Mouse (Mus musculus): ENCODE results near the gene Glra3.
A peak's percentile ranks its signal among the peaks of the same experiment; 100 is the strongest.

Gene Glra3

DNA sequence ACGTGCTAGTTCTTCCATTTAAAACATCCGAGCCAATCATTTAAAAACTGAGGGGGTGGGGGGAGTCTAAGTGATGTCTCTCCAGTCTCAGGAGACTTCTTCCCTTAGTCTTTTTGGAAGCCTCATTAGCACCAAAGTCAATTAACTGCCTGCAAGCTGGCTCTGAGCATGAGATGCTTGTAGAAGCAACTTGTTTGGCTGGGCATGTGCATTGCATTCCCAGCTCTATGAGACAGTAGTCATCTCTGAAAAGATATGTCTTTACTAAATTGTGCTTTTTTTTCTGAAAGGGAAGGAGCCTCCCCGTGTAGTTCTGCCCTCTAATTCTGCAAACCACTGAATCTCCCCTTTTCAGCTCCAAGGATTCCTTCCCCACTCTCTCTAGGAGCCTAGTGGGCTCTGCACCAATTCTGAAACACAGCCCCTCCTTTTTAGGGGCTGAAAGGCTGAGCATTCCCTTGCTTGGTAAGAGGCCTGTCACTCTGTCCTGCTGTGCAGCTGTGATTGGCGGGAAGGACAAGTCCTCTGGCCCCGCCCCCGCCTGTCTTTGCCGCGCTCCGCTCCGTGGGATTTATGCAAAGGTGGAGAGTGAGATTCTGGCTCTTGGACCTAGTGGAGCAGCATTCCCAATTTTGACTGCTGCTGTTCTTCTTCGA, at the start of gene Glra3:
Glra3 (plus strand) TSS at position 591 of the 656 bp plus-strand sequence.
- peak; percentile 14 for DNase-seq (ENCODE audit: low read depth, low spot score)

DNA sequence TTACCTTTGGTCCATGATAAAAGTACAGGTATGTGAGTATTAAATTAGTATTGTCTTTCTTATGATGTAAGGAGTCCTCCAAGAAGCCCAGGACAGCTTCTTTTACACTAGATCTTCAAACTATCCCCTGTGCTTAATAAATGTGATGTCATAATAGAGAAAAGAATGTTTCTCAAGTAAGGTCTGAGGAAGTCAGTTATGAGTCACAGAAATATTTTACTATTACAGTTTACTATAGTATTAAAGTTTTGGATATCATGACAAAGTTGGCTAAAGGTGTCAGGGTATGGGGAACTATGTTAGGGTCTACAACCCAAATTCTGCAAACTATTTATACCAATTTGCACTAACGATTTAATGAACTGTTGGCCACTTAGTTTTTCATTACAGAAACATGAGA, 33.4 kb upstream of the Glra3 start, which contains the start of gene Adam29:
Adam29 (minus strand) TSS at position 101 of the 400 bp plus-strand sequence.
- no peak for DNase-seq (ENCODE audit: low read depth, low spot score)

- peak; percentile 19 for DNase-seq (ENCODE audit: low read depth, low spot score)
These were observed 243 bp downstream of the Glra3 start for GRCm38 (mm10) chr8:55940526-55940880.

GRCm38 (mm10) chr8:55964759-55965320, 24.6 kb downstream of the Glra3 start:
- DNase-seq (ENCODE audit: low read depth, low spot score): no peak

DNA sequence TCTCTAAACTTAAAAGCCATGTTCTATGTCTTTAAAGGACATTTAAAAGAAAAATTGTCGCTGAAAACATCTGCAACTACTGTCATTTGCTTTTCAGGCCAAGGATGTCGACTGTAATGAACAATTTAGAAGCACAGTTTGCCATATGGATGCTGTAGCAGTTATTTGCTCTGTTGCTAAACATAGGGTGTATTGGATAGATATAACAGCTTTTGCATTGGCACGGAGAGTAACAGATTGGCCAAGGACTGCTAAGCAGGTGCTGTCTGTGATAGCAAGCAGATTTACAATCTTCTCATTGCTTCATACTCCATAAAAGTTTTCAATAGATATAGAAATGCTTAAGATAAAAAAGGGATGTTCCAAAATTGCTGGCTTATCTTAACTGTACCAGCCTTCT, 57.6 kb downstream of the Glra3 start:
- no peak for DNase-seq (ENCODE audit: low read depth, low spot score)

DNA sequence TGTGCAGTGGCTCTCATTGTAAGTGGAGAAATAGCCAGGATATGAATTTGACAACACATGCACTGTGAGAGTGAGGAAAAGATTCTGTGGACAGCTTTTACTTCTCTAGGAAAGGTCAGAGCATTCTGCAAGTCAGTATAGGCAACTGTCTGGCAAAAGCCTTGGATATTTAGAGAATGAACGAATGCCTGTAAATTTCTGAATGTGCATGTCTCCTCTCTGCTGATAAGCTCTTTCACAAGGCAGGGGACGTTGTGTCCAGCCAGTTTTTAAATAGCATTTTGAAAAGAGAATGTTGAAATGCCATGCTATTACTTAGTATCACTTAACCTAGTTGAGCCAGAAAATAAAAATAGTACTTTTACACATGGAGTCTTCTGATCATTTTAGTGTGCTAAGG, 114.1 kb downstream of the Glra3 start:
- no peak for DNase-seq (ENCODE audit: low read depth, low spot score)

- DNase-seq (ENCODE audit: low read depth, low spot score): no peak
These were observed 122.8 kb downstream of the Glra3 start for GRCm38 (mm10) chr8:56063081-56063480.

DNA sequence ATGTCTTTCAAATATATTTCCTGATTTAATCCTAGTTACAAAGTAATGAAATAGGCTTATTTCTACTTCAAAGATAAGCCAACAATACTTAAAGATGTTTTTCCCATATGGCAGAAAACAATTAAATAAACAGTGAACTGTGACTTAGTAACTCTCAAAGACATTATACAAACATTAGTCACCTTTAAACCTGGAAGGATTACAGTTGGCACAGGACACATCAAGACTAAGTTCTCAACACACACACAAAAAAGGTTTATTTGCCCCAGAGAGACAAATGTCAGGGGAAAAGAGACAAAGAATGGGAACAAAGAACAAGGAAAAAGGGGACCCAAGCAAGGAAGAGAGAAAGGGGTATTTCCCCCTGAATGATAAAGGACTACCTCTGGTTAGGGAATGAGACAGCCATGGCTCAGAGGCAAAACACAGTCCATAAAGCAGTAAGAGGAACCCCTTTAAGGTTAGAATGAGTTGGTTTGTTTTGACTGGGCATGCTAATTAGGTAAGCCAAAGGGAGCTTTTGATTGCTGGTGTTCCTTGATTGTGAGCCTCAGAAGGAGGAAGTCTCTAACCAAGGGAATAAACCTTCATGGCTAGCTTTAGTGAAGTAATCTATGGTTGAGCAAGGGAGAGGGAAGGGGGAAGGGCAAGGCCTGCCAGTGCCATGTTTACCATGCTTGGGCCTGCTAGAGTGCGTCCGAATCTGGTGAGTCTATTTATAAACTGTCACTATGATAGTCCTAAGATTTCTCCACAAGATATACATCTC, 130.4 kb downstream of the Glra3 start:
- DNase-seq (ENCODE audit: low read depth, low spot score): no peak

DNA sequence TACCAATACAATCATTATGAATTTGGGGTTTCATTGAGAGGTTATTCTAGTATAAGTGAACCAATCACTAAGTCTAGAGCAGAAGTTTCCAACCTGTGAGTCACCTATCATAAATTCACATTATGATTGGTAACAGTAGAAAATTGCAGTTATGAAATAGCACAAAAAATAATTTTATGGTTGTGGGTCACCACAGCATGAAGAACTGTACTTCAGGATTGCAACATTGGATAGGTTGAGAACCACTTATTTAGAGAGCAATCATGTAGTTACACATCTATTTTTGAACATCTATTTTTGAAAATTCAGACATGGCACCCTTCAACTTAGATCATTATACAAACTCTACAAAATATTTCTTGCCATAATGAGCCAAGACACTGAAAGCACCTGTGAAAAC, 143.4 kb downstream of the Glra3 start:
- no peak for DNase-seq (ENCODE audit: low read depth, low spot score)

- no peak for DNase-seq (ENCODE audit: low read depth, low spot score)
These were observed 154.1 kb downstream of the Glra3 start for GRCm38 (mm10) chr8:56094385-56094784.

DNA sequence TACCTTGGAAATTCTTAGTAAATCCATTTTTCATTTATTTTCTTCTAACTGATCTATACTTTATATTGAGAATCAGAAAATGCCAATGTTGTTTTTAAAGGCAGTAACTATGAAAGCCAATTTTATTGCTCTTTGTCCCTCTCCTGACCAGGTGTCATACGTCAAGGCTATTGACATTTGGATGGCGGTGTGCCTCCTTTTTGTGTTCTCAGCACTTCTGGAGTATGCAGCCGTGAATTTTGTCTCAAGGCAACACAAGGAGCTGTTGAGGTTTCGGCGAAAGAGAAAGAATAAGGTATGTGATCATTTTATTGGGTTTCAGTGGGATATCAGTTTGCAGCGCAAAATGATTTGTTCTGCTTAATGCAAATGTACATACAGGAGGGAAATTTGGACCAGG, 170.0 kb downstream of the Glra3 start:
- no peak for DNase-seq (ENCODE audit: low read depth, low spot score)

- no peak for DNase-seq (ENCODE audit: low read depth, low spot score)
These were observed 189.1 kb downstream of the Glra3 start for GRCm38 (mm10) chr8:56129357-56129756.

DNA sequence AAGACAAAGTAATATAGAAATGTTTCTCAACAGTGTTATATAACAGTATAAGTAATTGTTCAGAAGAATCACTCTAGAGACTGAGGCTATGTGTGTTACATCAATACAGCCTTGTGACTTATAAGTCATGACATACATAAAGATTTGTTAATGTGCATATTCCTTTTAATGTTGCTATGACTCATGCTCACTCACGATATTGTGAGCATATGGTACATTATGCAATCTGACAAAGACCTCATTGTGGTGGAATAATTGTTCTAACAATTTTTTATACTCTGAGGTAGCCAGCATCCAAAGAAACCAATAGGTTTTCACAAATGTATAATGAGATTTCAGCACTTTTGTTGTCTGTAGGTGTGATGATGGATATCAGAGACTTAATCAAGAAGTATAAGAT, 210.4 kb downstream of the Glra3 start:
- no peak for DNase-seq (ENCODE audit: low read depth, low spot score)

GRCm38 (mm10) chr8:56151574-56151973, 211.3 kb downstream of the Glra3 start:
- DNase-seq (ENCODE audit: low read depth, low spot score): no peak

DNA sequence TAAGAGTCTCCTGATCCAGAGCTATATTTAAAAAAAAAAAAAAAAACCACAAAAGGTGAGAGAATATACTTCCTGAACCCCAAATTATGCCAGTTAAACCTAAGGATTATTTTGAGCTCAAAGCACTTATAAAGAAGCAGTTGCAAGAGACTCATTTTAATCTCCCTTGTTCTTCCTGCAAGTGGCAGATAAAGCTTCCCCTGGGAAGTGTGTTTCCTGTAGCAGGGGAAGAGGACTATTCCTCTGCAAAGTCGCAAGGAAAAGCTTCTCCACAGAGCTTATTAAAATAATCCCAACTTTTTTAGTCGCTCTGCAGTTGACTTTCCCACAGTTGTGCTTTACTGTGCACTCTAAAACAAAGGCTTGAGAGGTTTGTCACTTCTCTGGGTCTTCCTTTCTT, 218.7 kb downstream of the Glra3 start:
- DNase-seq (ENCODE audit: low read depth, low spot score): no peak

Measured in retina, postnatal 7 days (tissue).